Mouse (Mus musculus): ENCODE data around the gene Defb38. TPM values are rescaled to one million over a fixed set of nuclear protein-coding genes. Genes with fewer than 3 reads are reported as not detected.

Gene Defb38
- not detected for total RNA-seq (2021)

DNA sequence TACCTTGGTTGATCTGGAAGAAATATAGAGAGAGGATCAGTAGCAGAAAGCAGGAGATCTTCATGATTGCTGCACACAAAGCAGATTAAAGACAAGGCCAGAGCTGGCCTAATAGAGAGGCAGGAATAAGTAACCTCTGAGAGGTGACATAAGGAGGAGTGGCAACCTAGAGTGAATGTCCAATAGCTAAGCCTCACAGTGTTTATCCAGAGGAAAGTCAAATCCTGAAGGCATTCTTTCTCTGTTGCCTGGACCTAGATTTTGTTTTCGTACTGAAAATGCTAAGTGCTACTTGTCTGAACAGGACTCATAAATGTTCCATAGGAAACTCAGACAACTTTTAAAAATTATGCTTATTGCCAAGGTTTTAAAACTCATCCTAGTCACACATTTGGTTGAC lies at the start of gene Defb38:
Gene Defb38 (minus strand): TSS at position 101 of the 400 bp plus-strand sequence.
- intact Hi-C loops (cut with DNase I), result no loop called here
- DNase-seq (ENCODE audit: low spot score in 2 of 2), result no peak

- intact Hi-C loops (cut with DNase I), result no loop called here
- no peak for DNase-seq (ENCODE audit: low spot score in 2 of 2)
These were observed 39.6 kb upstream of the Defb38 start for GRCm38 (mm10) chr8:19066013-19066412.

- intact Hi-C loops (cut with DNase I), result no loop called here
- no peak for DNase-seq (ENCODE audit: low spot score in 2 of 2)
These were observed 38.3 kb upstream of the Defb38 start, which contains the start of gene Defb39 for GRCm38 (mm10) chr8:19064710-19065109. Gene Defb39, minus strand, starts transcription at chr8:19064810.

DNA sequence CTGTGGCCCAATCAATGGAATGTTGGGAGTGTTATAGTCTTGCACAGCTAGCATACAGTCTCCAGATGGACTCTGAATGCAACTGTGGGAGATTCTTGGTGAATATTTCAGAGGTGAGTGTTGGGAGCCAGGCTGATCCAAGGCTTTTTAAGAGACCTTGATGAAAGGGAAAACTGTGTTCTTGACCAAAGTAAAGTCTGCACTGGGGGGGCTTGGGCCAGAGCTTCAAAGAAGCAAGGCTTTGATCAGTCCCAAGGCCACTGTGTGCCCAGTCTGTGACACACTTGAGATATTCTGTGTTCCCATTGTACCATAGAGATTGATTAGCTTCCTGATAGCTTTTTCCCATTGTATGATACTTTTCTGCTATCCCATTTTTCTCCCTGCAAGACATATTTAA lies 36.5 kb upstream of the Defb38 start:
- no peak for DNase-seq (ENCODE audit: low spot score in 2 of 2)
- intact Hi-C loops (cut with DNase I), result no loop called here

GRCm38 (mm10) chr8:19045242-19045641 lies 18.9 kb upstream of the Defb38 start:
- DNase-seq (ENCODE audit: low spot score in 2 of 2), result no peak
- intact Hi-C loops (cut with DNase I), result no loop called here

Other genes with a start within 250 kb of the Defb38 start
- gene Defb40, start 48.3 kb downstream of the Defb38 start, total RNA-seq (2021), result not detected
- not detected for gene Defb37, start 35.5 kb downstream of the Defb38 start, total RNA-seq (2021)
- gene Defb39, start 38.2 kb upstream of the Defb38 start, total RNA-seq (2021), result not detected
- not detected for gene Defb12, start 88.3 kb upstream of the Defb38 start, total RNA-seq (2021)
- gene Defb34, start 97.2 kb upstream of the Defb38 start, total RNA-seq (2021), result not detected
- gene Gm45826, start 114.2 kb upstream of the Defb38 start, total RNA-seq (2021), result not detected
- not detected for gene Defb14, start 167.8 kb upstream of the Defb38 start, total RNA-seq (2021)
- not detected for gene Defb4, start 172.1 kb upstream of the Defb38 start, total RNA-seq (2021)
- not detected for gene Defb6, start 198.9 kb upstream of the Defb38 start, total RNA-seq (2021)
- gene Defb46, start 213.3 kb upstream of the Defb38 start, total RNA-seq (2021), result not detected
- gene Defb5, start 221.0 kb upstream of the Defb38 start, total RNA-seq (2021), result not detected